Mouse (Mus musculus): ENCODE measurements at regions not wholly inside any gene's neighbourhood (a gene's known extent, or its start where the extent isn't known, plus 50 kb on each side); places are given as distances from the start of the nearest gene placed in this dataset.

DNA sequence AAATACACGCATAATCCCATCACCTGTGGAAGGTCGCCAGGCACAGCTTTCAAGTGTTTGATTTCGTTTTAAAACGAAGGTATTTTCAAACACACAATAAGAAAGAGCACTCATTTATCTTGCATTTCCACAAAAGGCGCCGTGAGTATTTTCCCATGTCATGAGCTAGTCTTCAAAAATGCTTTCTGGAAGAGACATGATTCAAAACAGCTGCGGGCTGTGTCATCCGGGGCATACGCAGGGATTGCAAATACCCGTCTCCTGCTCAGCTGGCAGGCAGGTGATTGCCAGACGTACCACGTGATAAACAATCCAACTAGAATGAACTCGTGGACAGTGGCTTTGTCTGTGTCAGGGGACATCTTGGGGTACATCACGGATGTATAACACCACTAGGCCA, 66.5 kb upstream of the Zbtb40 start:
- ATAC-seq (ENCODE audit: insufficient number of reproducible peaks, low FRiP score, low TSS enrichment): no peak

DNA sequence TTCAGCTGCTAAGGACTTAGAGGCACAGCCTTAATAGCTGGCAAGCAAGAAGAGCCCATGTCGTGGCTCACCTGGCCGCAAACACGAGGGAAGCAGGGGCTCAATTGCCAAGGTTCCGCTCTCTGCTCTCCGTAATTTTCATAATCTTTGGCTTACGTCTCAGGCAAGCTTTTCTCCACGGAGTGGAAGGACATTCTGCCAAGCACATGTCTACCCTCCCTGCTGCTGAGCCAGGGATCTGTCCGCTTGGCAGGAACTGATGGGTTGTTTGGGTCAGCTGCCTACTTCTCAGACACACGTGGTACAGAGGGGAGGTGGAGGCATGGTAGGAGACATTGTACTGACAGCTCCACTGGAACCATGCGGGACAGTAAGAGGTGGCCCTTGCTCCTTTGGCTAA, 61.7 kb upstream of the Zbtb40 start:
- peak; percentile 61; the same call in 1 of the 2 replicates for ATAC-seq (ENCODE audit: insufficient number of reproducible peaks, low FRiP score, low TSS enrichment)

DNA sequence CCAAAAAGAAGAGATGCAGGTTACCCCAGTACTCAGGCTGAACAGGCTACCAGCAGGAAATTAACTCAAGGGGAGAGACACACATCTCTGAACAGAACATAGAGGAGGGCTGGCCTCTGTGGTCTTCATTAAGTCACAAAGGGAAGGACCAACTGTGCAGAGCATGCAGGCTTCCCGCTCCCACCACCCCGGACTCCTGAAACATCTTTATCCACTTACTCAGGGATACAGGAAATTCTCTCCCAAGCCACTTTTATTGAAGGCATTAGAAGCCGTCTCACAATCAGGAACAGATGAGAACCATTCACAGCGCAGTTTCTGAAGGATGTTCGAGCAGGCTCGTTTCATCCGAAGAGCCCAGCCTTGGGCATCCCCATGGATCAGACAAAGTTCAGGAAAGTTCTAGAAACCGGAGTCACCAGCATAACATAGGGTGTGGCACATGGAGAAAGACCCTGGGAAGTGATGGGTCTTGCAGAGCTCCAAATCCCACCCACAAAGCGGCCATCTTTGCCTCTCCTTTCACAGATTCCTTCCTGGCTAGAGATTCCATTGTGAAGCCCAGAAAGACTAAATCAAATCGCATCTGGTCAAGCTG, 55.9 kb upstream of the Zbtb40 start:
- no peak for ATAC-seq (ENCODE audit: insufficient number of reproducible peaks, low FRiP score, low TSS enrichment)

DNA sequence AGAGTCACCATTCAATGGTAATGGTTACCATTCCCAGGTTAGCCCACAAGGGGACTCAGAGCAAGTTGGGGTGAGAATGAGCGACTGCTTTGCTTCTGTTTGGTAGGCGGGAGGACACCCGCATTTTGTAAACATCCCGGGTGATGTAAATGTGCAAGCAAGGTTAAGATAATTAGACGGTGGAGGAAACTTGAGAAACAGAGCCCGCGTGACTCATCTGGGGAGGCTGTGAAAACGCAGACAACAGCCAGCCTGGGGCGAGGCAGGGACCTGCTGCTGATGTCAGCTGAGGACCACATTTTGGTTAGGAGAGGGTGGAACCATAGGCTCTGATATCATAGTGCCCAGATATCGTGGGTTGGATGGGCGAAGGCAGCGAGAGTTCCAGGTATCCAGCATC, 52.6 kb upstream of the Zbtb40 start:
- no peak for ATAC-seq (ENCODE audit: insufficient number of reproducible peaks, low FRiP score, low TSS enrichment)

DNA sequence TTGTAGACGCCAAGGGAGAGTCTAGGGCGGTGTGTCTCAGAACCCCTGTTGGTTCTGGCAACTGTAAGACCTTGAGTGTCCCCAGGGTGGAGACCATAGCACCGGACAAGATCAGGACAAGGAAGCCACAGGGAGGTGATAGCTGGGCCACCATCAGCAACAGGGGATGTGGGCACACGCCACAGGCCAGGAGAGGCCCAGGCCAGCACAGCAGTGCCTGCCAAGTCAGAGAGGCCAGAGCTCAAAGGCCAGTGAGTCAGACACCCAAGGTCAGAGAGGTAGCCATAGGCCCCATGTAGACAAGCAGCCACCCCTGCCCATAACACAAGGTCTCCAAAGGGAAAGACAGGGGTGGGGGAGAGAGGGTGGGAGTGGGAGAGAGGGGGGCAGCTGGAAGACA, 52.2 kb upstream of the Zbtb40 start:
- ATAC-seq (ENCODE audit: insufficient number of reproducible peaks, low FRiP score, low TSS enrichment): no peak
